Comparison of ENCODE assay signal across 1 mouse cellular context in genomic region chr12:83987242-83987582, GRCm38 (mm10).
A peak's percentile ranks its signal among the peaks of the same experiment; 100 is the strongest.
TF ChIP-seq lines count a peak whose summit lies in the region.

No protein-coding gene starts in this region.

TF ChIP-seq in CH12.LX, 34 proteins besides CTCF, POLR2A, EP300 and RAD21:
- TF ChIP-seq MEF2A (IDR thresholded peaks at IDR 0.05; ENCODE audit: borderline replicate concordance, low read depth, low read length), result 0 out of 2 replicates have a peak, but pooled peaks have one; percentile 39
- TF ChIP-seq POLR2AphosphoS2 (IDR thresholded peaks at IDR 0.05; ENCODE audit: low read depth, low read length), result no peak
- TF ChIP-seq MYC (IDR thresholded peaks at IDR 0.05; ENCODE audit: low read depth, low read length), result no peak
- no peak for TF ChIP-seq SMC3 (IDR thresholded peaks at IDR 0.05; ENCODE audit: low read depth, low read length)
- TF ChIP-seq CHD2 (IDR thresholded peaks at IDR 0.05; ENCODE audit: low read length), result no peak
- no peak for TF ChIP-seq KAT2A (IDR thresholded peaks at IDR 0.05; ENCODE audit: insufficient replicate concordance, low read length)
TF ChIP-seq in CH12.LX: peak in this region for 1.
